Mouse (Mus musculus) G1E (cell line): ENCODE results near the gene Sorcs2.

Experiments used
- CTCF ChIP-seq: IDR thresholded peaks from 2 replicates; pipeline ENCODE4 v1.5.1; 2012; ENCODE audit warnings: low read depth, low read length, inconsistent platforms, mixed read lengths
- GATA1 ChIP-seq: IDR thresholded peaks from 2 replicates; pipeline ENCODE4 v1.6.1; 2012; ENCODE audit warnings: borderline replicate concordance, low read length, inconsistent platforms, mixed read lengths
- POLR2AphosphoS5 ChIP-seq: IDR thresholded peaks from 2 replicates; pipeline ENCODE4 v1.6.1; 2012; ENCODE audit warnings: low read depth, low read length, inconsistent platforms; ENCODE audit not compliant: insufficient replicate concordance
- TAL1 ChIP-seq: conservative IDR thresholded peaks from 2 replicates; pipeline ENCODE4 v1.6.1; 2012; ENCODE audit warnings: low read depth, low read length, inconsistent platforms, mixed read lengths

DNA sequence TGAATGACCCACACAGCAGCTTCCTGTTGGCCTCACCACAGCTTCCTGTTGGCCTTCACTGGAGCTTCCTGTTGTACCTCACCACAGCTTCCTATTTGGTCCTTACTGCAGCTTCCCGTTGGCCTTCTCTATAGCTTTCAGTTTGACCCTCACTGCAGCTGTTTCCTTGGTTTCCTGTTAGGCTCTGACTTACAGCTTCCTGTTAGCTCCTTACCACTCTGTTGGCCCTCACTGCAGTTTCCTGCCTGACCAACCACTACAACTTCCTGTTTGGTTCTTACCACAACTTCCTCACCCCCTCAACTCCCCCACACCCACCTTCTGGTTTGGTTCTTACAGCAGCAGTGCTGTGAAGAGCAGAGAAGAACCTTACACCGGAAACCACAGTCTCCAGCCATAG lies 308.7 kb downstream of the Sorcs2 start:
- TF ChIP-seq TAL1, result no peak
- no peak for TF ChIP-seq CTCF
- TF ChIP-seq POLR2AphosphoS5, result no peak
- no peak for TF ChIP-seq GATA1
